Mouse (Mus musculus) G1E (cell line): Measurements from ENCODE around the gene Ins2.

ENCODE experiments used
- CTCF ChIP-seq: IDR thresholded peaks from 2 replicates; pipeline ENCODE4 v1.5.1; 2012; ENCODE audit warnings: low read depth, low read length, inconsistent platforms, mixed read lengths
- GATA1 ChIP-seq: IDR thresholded peaks from 2 replicates; pipeline ENCODE4 v1.6.1; 2012; ENCODE audit warnings: borderline replicate concordance, low read length, inconsistent platforms, mixed read lengths
- GATA2 ChIP-seq: IDR thresholded peaks from 2 replicates; pipeline ENCODE4 v1.6.1; 2012; ENCODE audit warnings: low read depth, low read length, inconsistent platforms, borderline replicate concordance
- POLR2AphosphoS5 ChIP-seq: IDR thresholded peaks from 2 replicates; pipeline ENCODE4 v1.6.1; 2012; ENCODE audit warnings: low read depth, low read length, inconsistent platforms; ENCODE audit not compliant: insufficient replicate concordance
- TAL1 ChIP-seq: conservative IDR thresholded peaks from 2 replicates; pipeline ENCODE4 v1.6.1; 2012; ENCODE audit warnings: low read depth, low read length, inconsistent platforms, mixed read lengths

- no peak for TF ChIP-seq CTCF
- TF ChIP-seq GATA1 = no peak
- TF ChIP-seq TAL1 = no peak
- TF ChIP-seq POLR2AphosphoS5 = no peak
- TF ChIP-seq GATA2 = no peak
These were observed 82.6 kb downstream of the Ins2 start for GRCm38 (mm10) chr7:142660651-142660945.
